Mouse (Mus musculus) frontal cortex, postnatal 25 days (tissue): ENCODE measurements at regions not wholly inside any gene's neighbourhood (a gene's known extent, or its start where the extent isn't known, plus 50 kb on each side); places are given as distances from the start of the nearest gene placed in this dataset.

Experiments
- DNase-seq, 2 experiments: peaks; one replicate each; pipeline ENCODE4 v3.0.0; 2022; ENCODE audit warnings: low spot score in 2 of 2

GRCm38 (mm10) chr2:11853210-11853973 is 75.7 kb downstream of the Ankrd16 start:
- no peak for DNase-seq

GRCm38 (mm10) chr2:11869983-11870382 is 92.3 kb downstream of the Ankrd16 start:
- no peak for DNase-seq

GRCm38 (mm10) chr2:11880005-11880404 is 102.3 kb downstream of the Ankrd16 start:
- DNase-seq, result no peak

- DNase-seq, result no peak
Observed at GRCm38 (mm10) chr2:11894792-11895568, 117.3 kb downstream of the Ankrd16 start.

- no peak for DNase-seq
Observed at GRCm38 (mm10) chr2:11899698-11900660, 122.3 kb downstream of the Ankrd16 start.

GRCm38 (mm10) chr2:11914782-11915181 is 137.1 kb downstream of the Ankrd16 start:
- DNase-seq, result no peak

GRCm38 (mm10) chr2:11917373-11917772 is 139.7 kb downstream of the Ankrd16 start:
- DNase-seq, result no peak

GRCm38 (mm10) chr2:11918070-11918469 is 140.4 kb downstream of the Ankrd16 start:
- DNase-seq, result no peak

GRCm38 (mm10) chr2:11960777-11961176 is 183.1 kb downstream of the Ankrd16 start:
- no peak for DNase-seq

GRCm38 (mm10) chr2:11965374-11965773 is 187.7 kb downstream of the Ankrd16 start:
- DNase-seq, result no peak

GRCm38 (mm10) chr2:11967001-11967400 is 189.3 kb downstream of the Ankrd16 start:
- DNase-seq, result no peak

GRCm38 (mm10) chr2:11971972-11972371 is 194.3 kb downstream of the Ankrd16 start:
- no peak for DNase-seq

GRCm38 (mm10) chr2:12001938-12002899 is 224.5 kb downstream of the Ankrd16 start:
- DNase-seq, result no peak

GRCm38 (mm10) chr2:12004330-12004729 is 226.7 kb downstream of the Ankrd16 start:
- DNase-seq, result no peak

GRCm38 (mm10) chr2:12007201-12007600 is 229.5 kb downstream of the Ankrd16 start:
- no peak for DNase-seq

- no peak for DNase-seq
Observed at GRCm38 (mm10) chr2:12011441-12011840, 233.8 kb downstream of the Ankrd16 start.

GRCm38 (mm10) chr2:12019607-12020006 is 241.9 kb downstream of the Ankrd16 start:
- DNase-seq, result no peak

GRCm38 (mm10) chr2:12023402-12024111 is 245.9 kb downstream of the Ankrd16 start:
- no peak for DNase-seq

- DNase-seq, result no peak
Observed at GRCm38 (mm10) chr2:12026220-12026619, 248.5 kb downstream of the Ankrd16 start.
